Mouse (Mus musculus) megakaryocyte-erythroid progenitor cell, adult 5-6 weeks (primary cell): ENCODE measurements around the gene Fbxo40. TPM values are rescaled to one million over a fixed set of nuclear protein-coding genes. Genes with fewer than 3 reads are reported as not detected.

Experiments
- ATAC-seq: replicated peaks from 2 replicates; pipeline ENCODE4 v1.8.0; 2016; ENCODE audit warnings: mild to moderate bottlenecking, inconsistent platforms; ENCODE audit not compliant: severe bottlenecking, poor library complexity, low FRiP score, low TSS enrichment
- total RNA-seq, 2 experiments: library from RNA; stranded (forward) in 1 of 2; stranded (reverse) in 1 of 2; fragments of 200-1000, 215-1000 nt in 1 of 2; fragments of >200 nt in 1 of 2; fragmentation: Nextera tagmentation in 1 of 2; gene quantifications; 2 replicates each; pipeline ENCODE4 v1.2.3; 2014 to 2017

Fbxo40 gene
- total RNA-seq, 2 experiments from 2014 or later: 0.66 to 1.6 TPM

DNA sequence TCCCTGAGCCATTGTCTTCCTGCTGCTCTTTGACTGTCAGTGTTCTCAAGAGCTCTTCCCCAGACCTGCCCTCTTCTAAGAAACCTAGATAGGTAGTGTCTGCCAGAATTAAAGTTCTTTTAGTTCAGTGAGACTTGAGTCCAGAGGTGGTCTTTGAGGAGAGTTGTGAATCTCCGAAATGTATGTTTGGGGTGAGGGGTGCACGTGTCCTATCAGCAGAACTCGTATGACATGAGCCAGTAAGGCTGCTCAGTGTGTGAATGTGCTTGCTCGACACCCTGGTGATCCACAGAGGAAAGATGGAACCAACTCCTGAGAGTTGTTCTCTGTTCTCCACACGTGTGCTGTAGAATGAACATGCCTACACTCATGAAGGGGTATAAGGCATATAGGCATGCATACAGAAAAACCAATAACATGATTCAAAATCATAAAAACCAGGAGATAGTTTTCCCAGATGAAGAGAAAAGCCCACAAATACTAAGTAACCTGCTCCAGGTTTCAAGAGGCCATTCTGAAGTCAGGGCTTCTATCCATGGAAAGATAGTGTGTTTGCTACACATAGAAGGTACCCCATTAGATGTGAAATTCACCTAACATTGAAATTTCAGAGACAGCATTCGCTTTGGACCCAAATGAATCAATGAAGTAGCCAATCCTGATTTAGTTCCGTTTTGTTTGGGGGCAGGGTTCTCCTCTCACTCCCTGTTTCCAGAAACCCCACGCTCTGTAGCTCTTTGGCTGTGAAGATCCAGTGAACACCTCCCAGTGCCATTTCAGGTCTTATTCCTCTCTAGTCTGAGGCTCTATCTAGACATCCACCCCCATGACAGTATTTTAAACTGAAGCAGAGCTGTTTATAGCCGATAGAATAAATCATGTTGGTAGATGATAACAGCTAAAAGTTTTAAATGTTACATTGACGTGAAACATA lies 63.5 kb downstream of the Fbxo40 start:
- ATAC-seq: no peak

DNA sequence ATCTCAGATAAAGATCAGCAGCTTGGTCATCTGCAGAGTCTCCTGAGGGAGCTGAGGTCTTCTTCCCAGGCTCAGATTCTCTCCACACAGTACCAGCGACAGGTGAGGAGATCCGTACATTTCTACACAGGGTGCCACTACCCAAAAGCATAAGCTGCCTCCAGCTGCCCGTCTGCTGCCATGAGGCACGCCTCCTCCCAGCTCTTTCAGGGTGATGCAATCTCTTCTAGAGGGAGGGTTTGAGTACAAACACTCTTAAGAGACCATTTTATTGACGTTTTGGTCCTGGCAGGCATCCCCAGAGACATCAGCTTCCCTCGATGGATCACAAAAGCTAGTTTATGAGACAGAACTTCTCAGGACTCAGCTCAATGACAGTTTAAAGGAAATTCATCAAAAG lies 64.5 kb downstream of the Fbxo40 start:
- ATAC-seq: no peak

DNA sequence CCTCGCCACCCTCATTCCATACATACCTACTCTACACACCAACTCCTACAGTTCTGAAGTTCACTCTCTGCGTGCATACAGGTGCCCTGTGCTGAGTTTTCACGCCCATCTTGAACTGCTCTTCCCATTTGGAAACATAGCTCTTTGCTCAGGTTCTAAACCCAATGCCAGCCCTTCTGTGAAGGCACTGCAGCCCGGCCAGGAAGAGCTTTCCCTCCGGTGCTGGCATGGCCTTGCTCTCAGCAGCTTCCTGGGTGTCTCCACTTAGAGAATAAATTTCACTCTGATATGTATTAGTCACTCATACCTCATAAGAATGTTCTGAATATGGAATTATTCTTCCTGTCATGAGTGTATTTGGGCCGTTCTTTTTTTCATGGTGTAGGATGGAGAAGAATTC lies 64.9 kb downstream of the Fbxo40 start:
- ATAC-seq: no peak

DNA sequence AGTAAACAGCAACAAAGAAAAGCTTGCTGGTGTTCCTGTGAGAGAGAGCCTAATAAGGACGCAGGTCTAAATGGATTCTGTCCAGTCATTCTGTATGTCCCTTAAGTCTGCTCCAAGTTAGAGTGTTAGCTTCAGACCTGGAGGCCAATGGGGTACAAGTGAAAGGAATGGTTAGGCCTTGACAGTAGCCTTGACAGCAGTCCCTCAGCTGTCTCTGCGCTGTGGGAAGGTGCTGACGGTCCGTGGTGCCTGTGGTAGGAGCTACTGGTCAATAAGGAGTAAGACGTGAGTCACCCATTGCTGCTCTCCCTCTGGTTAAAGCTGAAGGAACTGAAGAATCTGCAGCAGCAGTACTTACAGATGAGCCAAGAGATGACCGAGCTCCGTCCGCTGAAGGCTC lies 66.0 kb downstream of the Fbxo40 start:
- no peak for ATAC-seq

DNA sequence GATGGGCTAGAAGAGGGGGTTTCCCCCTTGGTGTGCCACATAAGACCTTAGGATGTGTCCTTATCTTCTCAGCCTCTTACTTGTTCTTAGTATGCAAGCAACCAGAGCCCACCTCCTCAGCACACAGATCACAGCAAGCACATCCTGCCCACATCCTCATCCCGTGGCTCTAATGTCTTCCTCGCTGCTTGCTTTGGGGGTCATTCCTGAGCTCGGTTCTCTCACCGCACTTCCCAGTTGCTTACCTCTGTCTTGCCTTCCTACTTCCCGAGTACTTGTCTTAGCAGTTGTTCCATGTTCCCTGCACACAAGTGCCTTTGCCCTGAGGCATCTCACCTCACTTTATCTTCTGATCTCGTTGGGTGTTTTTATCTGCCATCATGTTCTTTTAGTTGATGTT lies 68.3 kb downstream of the Fbxo40 start:
- ATAC-seq: no peak

DNA sequence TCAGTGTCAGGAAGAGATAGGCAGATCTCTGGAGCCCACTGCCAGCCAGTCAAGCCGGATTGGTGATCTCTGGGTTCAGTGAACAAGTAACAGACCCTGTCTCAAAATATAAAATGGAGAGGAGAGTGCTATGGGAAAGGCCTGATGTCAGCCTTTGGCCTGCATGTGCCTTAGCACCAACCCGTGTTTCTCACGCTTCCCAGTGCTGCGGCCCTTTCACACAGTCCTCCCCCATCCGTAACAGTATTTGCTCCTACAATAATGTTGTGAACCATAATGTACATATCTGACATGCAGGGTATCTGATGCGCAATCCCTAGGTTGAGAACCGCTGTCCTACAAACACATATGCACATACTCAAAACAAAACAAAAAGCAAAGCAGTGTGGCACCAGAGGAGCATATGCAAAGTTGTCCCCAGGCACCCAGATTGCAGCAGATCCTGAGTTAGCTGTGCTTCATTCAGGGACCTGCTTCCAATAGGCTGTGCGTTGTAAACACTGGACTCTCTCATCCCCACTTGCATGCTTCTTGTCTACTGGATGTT lies 69.1 kb downstream of the Fbxo40 start:
- no peak for ATAC-seq

DNA sequence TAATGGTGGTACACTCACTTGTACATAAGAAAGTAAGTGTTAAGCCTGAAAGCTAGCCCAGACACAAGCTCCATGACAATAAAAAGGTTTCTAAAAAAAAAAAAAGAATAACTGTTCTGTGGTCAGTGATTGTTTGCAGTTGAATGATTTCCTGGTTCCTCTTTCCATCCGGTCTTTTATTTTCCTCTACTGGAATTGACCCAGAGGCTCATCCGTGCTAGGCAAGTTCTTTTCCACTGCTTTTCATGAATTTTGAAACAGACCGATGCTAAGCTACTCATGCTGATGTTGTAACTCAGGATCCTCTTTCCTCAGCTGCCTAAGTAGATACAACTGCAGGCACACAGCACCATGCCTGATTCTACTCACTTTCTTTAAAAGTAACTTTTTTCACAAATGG lies 69.9 kb downstream of the Fbxo40 start:
- no peak for ATAC-seq

DNA sequence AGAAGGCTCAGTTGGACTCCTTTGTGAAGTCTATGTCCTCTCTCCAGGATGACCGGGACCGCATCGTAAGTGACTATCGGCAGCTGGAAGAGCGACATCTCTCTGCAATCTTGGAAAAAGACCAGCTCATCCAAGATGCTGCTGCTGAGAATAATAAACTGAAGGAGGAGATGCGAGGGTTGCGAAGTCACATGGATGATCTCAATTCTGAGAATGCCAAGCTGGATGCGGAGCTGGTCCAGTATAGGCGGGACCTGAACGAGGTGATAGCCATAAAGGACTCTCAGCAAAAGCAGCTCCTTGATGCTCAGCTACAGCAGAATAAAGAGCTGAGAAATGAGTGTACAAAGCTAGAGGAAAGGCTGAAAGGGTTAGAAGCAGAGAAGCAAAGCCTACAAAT lies 71.8 kb downstream of the Fbxo40 start:
- no peak for ATAC-seq

DNA sequence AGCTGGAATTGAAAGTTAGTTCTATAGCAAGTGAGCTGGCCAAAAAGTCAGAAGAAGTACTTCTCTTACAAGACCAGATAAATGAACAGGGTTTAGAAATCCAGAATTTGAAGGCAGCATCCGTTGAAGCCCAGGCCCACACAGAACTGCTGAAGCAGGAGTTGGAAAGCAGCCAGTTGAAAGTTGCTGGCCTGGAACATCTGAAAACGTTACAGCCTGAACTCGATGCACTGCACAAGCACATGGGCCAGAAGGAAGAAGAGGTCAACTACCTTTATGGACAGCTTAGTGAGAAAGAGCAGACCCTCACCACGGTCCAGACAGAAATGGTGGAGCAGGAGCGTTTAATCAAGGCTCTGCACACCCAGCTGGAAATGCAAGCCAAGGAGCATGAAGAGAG lies 76.1 kb downstream of the Fbxo40 start:
- no peak for ATAC-seq

Other genes starting within 250 kb of the Fbxo40 start
- gene Slc15a2, start 205.5 kb downstream of the Fbxo40 start, total RNA-seq (2014; fragmentation: Nextera tagmentation): 18.1 and 27.1 TPM in 2 replicates
- 13.7 and 28.6 TPM in 2 replicates for gene Slc15a2, start 205.5 kb downstream of the Fbxo40 start, total RNA-seq (2017)
- gene Iqcb1, start 162.1 kb downstream of the Fbxo40 start, total RNA-seq (2014; fragmentation: Nextera tagmentation): 4.6 and 19.2 TPM in 2 replicates
- gene Iqcb1, start 162.1 kb downstream of the Fbxo40 start, total RNA-seq (2017): 14.6 and 25.7 TPM in 2 replicates
- gene Eaf2, start 115.5 kb downstream of the Fbxo40 start, total RNA-seq (2014; fragmentation: Nextera tagmentation): 0.17 TPM in 1 of 2 replicates, not detected in the other
- 4.3 TPM in 1 of 2 replicates, not detected in the other for gene Eaf2, start 115.5 kb downstream of the Fbxo40 start, total RNA-seq (2017)
- 16.7 and 30.8 TPM in 2 replicates for gene Golgb1, start 115.3 kb downstream of the Fbxo40 start, total RNA-seq (2014; fragmentation: Nextera tagmentation)
- gene Golgb1, start 115.3 kb downstream of the Fbxo40 start, total RNA-seq (2017): 32.3 and 32.9 TPM in 2 replicates
- 31.7 and 39.9 TPM in 2 replicates for gene Hcls1, start 55.5 kb downstream of the Fbxo40 start, total RNA-seq (2014; fragmentation: Nextera tagmentation)
- 66.9 and 104 TPM in 2 replicates for gene Hcls1, start 55.5 kb downstream of the Fbxo40 start, total RNA-seq (2017)
- 46.2 and 56.2 TPM in 2 replicates for gene Polq, start 21.3 kb upstream of the Fbxo40 start, total RNA-seq (2014; fragmentation: Nextera tagmentation)
- gene Polq, start 21.3 kb upstream of the Fbxo40 start, total RNA-seq (2017): 22.7 and 36.1 TPM in 2 replicates